Mouse (Mus musculus) intestine, embryonic 14.5 days (tissue): ENCODE measurements around the gene Rab37. TPM values are rescaled to one million over a fixed set of nuclear protein-coding genes. Genes with fewer than 3 reads are reported as not detected.
A peak's percentile ranks its signal among the peaks of the same experiment; 100 is the strongest.

Source experiments
- ATAC-seq: fragments of 200-750 bp; cut with Nextera tagmentation; replicated peaks from 2 replicates; pipeline ENCODE4 v1.8.0; 2017; ENCODE audit warnings: low read depth, moderate number of reproducible peaks, moderate TSS enrichment, moderate library complexity; ENCODE audit not compliant: low FRiP score, low TSS enrichment
- DNase-seq: peaks from one replicate; pipeline ENCODE4 v3.0.0-alpha.2; 2018; ENCODE audit warnings: low spot score
- H3K27ac ChIP-seq: fragments of 300-500 bp; sonication (generic); 2 replicates; pipeline ENCODE4 v1.5.1; 2014; ENCODE audit warnings: low read depth, mild to moderate bottlenecking, control low read depth
- H3K27me3 ChIP-seq: fragments of 300-500 bp; sonication (generic); replicated peaks from 2 replicates; pipeline ENCODE4 v1.6.1; 2014; ENCODE audit warnings: low read length, control low read depth; ENCODE audit not compliant: control insufficient read depth, insufficient read depth
- H3K36me3 ChIP-seq: fragments of 300-500 bp; sonication (generic); 2 replicates; pipeline ENCODE4 v1.6.1; 2014; ENCODE audit warnings: low read length, control low read depth; ENCODE audit not compliant: control insufficient read depth, insufficient read depth
- H3K4me1 ChIP-seq: fragments of 300-500 bp; sonication (generic); replicated peaks from 2 replicates; pipeline ENCODE4 v1.6.1; 2014; ENCODE audit warnings: low read length, control low read depth, mixed read lengths; ENCODE audit not compliant: control insufficient read depth, insufficient read depth
- H3K4me2 ChIP-seq: fragments of 300-500 bp; sonication (generic); 2 replicates; pipeline ENCODE4 v1.6.1; 2014; ENCODE audit warnings: low read length
- H3K4me3 ChIP-seq: fragments of 300-500 bp; sonication (generic); 2 replicates; pipeline ENCODE4 v1.5.1; 2014; ENCODE audit warnings: low read depth, low read length, control low read depth, mixed read lengths
- H3K9ac ChIP-seq: fragments of 300-500 bp; sonication (generic); 2 replicates; pipeline ENCODE4 v1.6.1; 2014; ENCODE audit warnings: mild to moderate bottlenecking, low read length
- H3K9me3 ChIP-seq: fragments of 300-500 bp; sonication (generic); 2 replicates; pipeline ENCODE4 v1.6.1; 2016; ENCODE audit warnings: low read length, control low read depth; ENCODE audit not compliant: control insufficient read depth
- WGBS: fragments of 180-500 bp; shearing (Covaris S2); extraction: QIAGEN DNeasy Blood & Tissue Kit; methylation state at CpG from one replicate; pipeline ENCODE4 v1.1.7; 2014; 5-methylcytosine and 5-hydroxymethylcytosine counted together
- polyA plus RNA-seq: library from polyadenylated mRNA; unstranded; fragments of >200 nt; fragmentation: Nextera tagmentation; extraction: Ambion mirVana; gene quantifications from 2 replicates; pipeline ENCODE4 v1.2.1, GENCODE M21; 2014

The Rab37 gene
- polyA plus RNA-seq, result 3.3 and 5.0 TPM in 2 replicates

- 2% methylated on average over 36 of the region's 36 CpGs for WGBS
- Histone ChIP-seq H3K9ac (no peak within 1 kb of the TSS), H3K4me1 (0 out of 2 replicates have a peak, but pooled peaks cover 4% of the 10 kb centered on the region), H3K27me3 (peaks cover 20% of the 10 kb centered on the region), H3K4me2 (peak within 1 kb of the TSS; percentile 32), H3K4me3 (no peak within 1 kb of the TSS; the same call in 1 of the 2 replicates), H3K27ac (no peak within 1 kb of the TSS), H3K36me3 (no peaks in the 10 kb centered on the region), H3K9me3 (0 out of 2 replicates have a peak, but pooled peaks cover 3% of the 10 kb centered on the region)
- ATAC-seq (no peak), DNase-seq (peak; percentile 82)
Observed at GRCm38 (mm10) chr11:115091362-115091901, at the start of gene Rab37. Rab37 (plus strand) TSS chr11:115091431.

GRCm38 (mm10) chr11:115048259-115048658 is 43.0 kb upstream of the Rab37 start, which contains the start of gene Cd300ld3:
Cd300ld3 (minus strand) TSS chr11:115048409.
- no peak for DNase-seq
- no peak within 1 kb of the TSS for H3K27ac ChIP-seq
- no peak for ATAC-seq
- WGBS, result 76% methylated on average over 2 of the region's 2 CpGs
- H3K36me3 ChIP-seq, result no peaks in the 10 kb centered on the region
- no peak within 1 kb of the TSS for H3K4me3 ChIP-seq
- no peak within 1 kb of the TSS for H3K9ac ChIP-seq
- H3K4me1 ChIP-seq, result no peaks in the 10 kb centered on the region
- H3K4me2 ChIP-seq, result no peak within 1 kb of the TSS
- H3K27me3 ChIP-seq, result no peaks in the 10 kb centered on the region
- H3K9me3 ChIP-seq, result no peaks in the 10 kb centered on the region

- Histone ChIP-seq H3K4me3 (no peak overlapping the region), H3K36me3 (no peaks in the 10 kb centered on the region), H3K27ac (no peak overlapping the region), H3K4me1 (no peaks in the 10 kb centered on the region), H3K4me2 (no peak overlapping the region), H3K9me3 (no peaks in the 10 kb centered on the region), H3K9ac (no peak overlapping the region), H3K27me3 (no peaks in the 10 kb centered on the region)
- 41% methylated on average over 3 of the region's 3 CpGs for WGBS
- no peak for ATAC-seq
- no peak for DNase-seq
Observed at GRCm38 (mm10) chr11:115049282-115049895, 41.8 kb upstream of the Rab37 start.

GRCm38 (mm10) chr11:115052206-115052605 is 39.0 kb upstream of the Rab37 start:
- DNase-seq (peak; percentile 85), ATAC-seq (no peak)
- H3K4me3 ChIP-seq, result no peak overlapping the region
- H3K36me3 ChIP-seq, result no peaks in the 10 kb centered on the region
- no peaks in the 10 kb centered on the region for H3K4me1 ChIP-seq
- no peak overlapping the region for H3K4me2 ChIP-seq
- no peak overlapping the region for H3K27ac ChIP-seq
- no peaks in the 10 kb centered on the region for H3K27me3 ChIP-seq
- WGBS, result 2% methylated on average over 9 of the region's 9 CpGs
- H3K9ac ChIP-seq, result no peak overlapping the region
- no peaks in the 10 kb centered on the region for H3K9me3 ChIP-seq

GRCm38 (mm10) chr11:115052991-115053390 is 38.2 kb upstream of the Rab37 start:
- ATAC-seq (no peak), DNase-seq (no peak)
- H3K4me2 ChIP-seq, result no peak overlapping the region
- H3K9me3 ChIP-seq, result no peaks in the 10 kb centered on the region
- H3K27me3 ChIP-seq, result no peaks in the 10 kb centered on the region
- H3K36me3 ChIP-seq, result no peaks in the 10 kb centered on the region
- WGBS, result 94% methylated on average over 1 of the region's 1 CpGs
- no peak overlapping the region for H3K9ac ChIP-seq
- no peak overlapping the region for H3K4me3 ChIP-seq
- H3K4me1 ChIP-seq, result no peaks in the 10 kb centered on the region
- H3K27ac ChIP-seq, result no peak overlapping the region

- no peak overlapping the region for H3K4me2 ChIP-seq
- no peak overlapping the region for H3K27ac ChIP-seq
- no peaks in the 10 kb centered on the region for H3K27me3 ChIP-seq
- H3K9me3 ChIP-seq, result no peaks in the 10 kb centered on the region
- H3K36me3 ChIP-seq, result no peaks in the 10 kb centered on the region
- H3K9ac ChIP-seq, result no peak overlapping the region
- DNase-seq (no peak), ATAC-seq (no peak)
- H3K4me1 ChIP-seq, result no peaks in the 10 kb centered on the region
- no peak overlapping the region for H3K4me3 ChIP-seq
Observed at GRCm38 (mm10) chr11:115054537-115054936, 36.7 kb upstream of the Rab37 start.

GRCm38 (mm10) chr11:115058701-115059100 is 32.5 kb upstream of the Rab37 start:
- Histone ChIP-seq H3K9me3 (no peaks in the 10 kb centered on the region), H3K9ac (no peak overlapping the region), H3K27ac (no peak overlapping the region), H3K27me3 (no peaks in the 10 kb centered on the region), H3K36me3 (no peaks in the 10 kb centered on the region), H3K4me3 (no peak overlapping the region), H3K4me1 (no peaks in the 10 kb centered on the region), H3K4me2 (no peak overlapping the region)
- DNase-seq, result no peak
- no peak for ATAC-seq
- WGBS, result 78% methylated on average over 4 of the region's 4 CpGs

GRCm38 (mm10) chr11:115059797-115060196 is 31.4 kb upstream of the Rab37 start:
- H3K4me1 ChIP-seq, result no peaks in the 10 kb centered on the region
- H3K9me3 ChIP-seq, result no peaks in the 10 kb centered on the region
- H3K4me3 ChIP-seq, result no peak overlapping the region
- no peak overlapping the region for H3K9ac ChIP-seq
- ATAC-seq (no peak), DNase-seq (no peak)
- H3K27me3 ChIP-seq, result no peaks in the 10 kb centered on the region
- H3K36me3 ChIP-seq, result no peaks in the 10 kb centered on the region
- H3K4me2 ChIP-seq, result no peak overlapping the region
- WGBS, result 84% methylated on average over 2 of the region's 2 CpGs
- H3K27ac ChIP-seq, result no peak overlapping the region

GRCm38 (mm10) chr11:115062077-115062476 is 29.2 kb upstream of the Rab37 start, which contains the start of gene Cd300e:
Cd300e (minus strand) TSS chr11:115062177.
- H3K9me3 ChIP-seq, result no peaks in the 10 kb centered on the region
- no peak within 1 kb of the TSS for H3K4me2 ChIP-seq
- WGBS, result 31% methylated on average over 5 of the region's 5 CpGs
- no peak for DNase-seq
- no peaks in the 10 kb centered on the region for H3K27me3 ChIP-seq
- H3K4me3 ChIP-seq, result no peak within 1 kb of the TSS
- H3K4me1 ChIP-seq, result no peaks in the 10 kb centered on the region
- H3K36me3 ChIP-seq, result no peaks in the 10 kb centered on the region
- H3K27ac ChIP-seq, result no peak within 1 kb of the TSS
- no peak within 1 kb of the TSS for H3K9ac ChIP-seq
- ATAC-seq, result no peak
